Mouse (Mus musculus) gastrocnemius, adult 8-10 months (tissue): ENCODE data around the gene Prn. TPM values are rescaled to one million over a fixed set of nuclear protein-coding genes. Genes with fewer than 3 reads are reported as not detected.

Source experiments
- DNase-seq, 2 experiments: peaks; one replicate each; pipeline ENCODE4 v3.0.0; 2022; ENCODE audit warnings: low spot score in 2 of 2
- total RNA-seq, 4 experiments: library from RNA; stranded (reverse); gene quantifications; 2 replicates each; pipeline ENCODE4 v1.2.4; 2022

Gene Prn
- total RNA-seq, 4 experiments from 2014 or later = not detected

DNA sequence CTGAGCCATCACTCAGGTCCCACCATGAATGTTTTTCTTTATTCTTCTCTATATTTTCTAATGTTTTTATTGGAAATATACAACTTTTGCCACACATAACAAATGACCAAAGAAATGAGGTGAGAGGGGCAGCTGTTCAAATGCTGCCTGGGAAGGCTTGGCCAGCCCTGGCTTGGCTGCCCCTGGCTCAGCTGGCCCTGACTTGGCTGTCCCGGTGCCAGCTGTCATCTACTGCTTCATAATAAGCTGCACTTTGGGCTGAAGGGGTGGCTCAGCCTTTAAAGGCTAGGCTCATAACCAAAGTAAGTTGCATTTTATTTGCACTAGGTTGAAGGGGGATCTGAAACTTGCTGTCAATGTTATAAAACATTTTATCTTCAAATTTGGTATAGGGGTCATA lies 2.9 kb upstream of the Prn start:
- DNase-seq = peak in 1 of 2 experiments; percentile 45

DNA sequence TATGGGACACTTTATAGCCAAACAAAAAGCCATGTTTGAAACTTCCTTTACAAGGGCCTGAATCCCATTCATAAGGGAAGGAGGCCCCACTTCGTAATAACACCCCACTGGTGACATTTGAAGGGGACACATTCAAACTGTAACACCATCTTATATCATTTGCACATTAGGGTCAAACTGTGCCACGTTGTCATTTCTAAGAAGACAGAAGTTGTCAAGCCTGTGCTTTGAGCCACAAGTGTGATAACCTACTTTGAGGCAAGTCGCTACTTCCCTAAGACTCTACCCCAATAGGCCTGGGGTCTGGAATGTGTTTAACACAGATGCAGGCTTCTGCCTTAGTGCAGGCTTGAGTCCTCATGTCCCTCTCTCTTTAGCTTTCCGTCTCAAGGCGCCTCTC lies 2.4 kb upstream of the Prn start:
- no peak for DNase-seq

DNA sequence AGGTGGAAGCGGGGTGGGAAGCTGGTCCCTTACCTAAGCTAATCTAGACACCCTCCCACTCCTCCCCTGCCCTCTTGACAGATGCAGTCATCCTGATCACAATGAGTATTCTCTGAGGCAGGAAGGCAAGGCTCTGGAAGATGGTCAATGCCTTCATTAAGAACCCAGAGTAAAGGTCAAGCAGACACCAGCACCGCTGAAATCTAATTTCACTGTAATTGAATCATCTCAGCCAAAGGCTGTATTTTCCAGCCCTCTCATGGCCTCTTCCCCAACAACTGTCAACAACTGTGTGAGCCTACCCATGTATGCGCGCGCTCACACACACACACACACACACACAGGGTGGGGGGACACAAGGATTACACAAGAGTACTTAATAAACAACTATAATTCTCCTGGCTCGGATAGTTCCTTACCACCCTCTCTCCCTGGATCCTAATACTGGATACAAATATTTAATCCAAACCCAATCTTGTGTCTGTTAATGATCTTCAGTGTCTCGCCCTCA lies 1.4 kb upstream of the Prn start:
- peak in 1 of 2 experiments; percentile 8 for DNase-seq

DNA sequence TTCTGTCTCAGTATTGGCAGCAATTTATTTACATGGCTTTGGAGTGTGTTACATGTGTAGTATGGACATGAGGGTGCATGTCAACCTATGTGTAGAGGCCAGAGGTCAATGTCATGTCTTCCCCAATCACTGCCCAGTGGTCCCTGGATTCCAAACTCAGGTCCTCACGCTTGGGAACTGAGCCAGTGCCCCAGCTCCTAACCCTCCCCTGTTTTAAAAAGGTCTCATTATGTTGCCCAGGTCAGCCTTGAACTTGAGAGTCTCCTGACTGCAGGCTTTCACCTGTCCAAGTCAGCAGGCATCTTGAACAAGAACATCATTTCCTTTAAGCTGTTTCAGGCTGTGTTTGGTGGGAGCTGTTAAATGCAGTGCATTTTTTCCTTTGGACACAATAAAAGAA lies 851 bp upstream of the Prn start:
- DNase-seq = no peak

DNA sequence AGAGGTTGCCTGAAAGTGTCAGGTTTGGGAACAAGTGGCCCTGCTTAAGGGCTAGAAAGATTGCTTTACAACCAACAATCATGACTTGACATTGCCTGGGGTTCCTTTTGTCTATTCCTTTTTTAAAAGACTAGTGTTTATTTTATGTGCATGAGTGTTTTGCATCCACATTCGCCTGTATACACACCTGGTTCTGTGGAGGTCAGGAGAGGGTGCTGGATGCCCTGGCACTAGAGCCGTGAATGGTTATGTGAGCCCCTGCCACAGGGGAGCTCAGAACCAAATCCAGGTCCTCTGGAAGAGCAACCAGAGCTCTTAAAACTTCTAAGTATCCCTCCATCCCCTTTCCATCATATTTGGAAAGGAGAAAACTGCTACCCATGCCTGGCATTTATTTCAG lies 1.1 kb downstream of the Prn start:
- DNase-seq = no peak

DNA sequence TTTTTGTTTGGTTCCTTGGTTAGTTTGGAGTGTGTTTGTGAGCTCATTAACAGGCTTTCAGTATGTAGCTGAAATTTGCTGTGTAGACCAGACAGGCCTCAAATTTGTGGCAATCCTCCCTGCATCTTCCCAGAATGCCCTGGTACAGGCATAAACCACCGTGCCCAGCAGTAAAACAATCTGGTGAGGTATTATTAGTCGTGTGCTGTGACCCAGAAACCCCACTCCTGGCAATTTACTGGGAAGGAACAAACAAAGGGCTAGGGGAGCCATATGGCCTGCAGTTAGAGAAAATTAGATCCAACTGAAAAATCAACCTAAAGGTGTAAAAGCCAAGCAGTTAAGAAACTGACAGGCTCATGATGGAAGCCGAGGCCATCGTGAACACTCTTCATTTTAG lies 1.6 kb downstream of the Prn start:
- no peak for DNase-seq

DNA sequence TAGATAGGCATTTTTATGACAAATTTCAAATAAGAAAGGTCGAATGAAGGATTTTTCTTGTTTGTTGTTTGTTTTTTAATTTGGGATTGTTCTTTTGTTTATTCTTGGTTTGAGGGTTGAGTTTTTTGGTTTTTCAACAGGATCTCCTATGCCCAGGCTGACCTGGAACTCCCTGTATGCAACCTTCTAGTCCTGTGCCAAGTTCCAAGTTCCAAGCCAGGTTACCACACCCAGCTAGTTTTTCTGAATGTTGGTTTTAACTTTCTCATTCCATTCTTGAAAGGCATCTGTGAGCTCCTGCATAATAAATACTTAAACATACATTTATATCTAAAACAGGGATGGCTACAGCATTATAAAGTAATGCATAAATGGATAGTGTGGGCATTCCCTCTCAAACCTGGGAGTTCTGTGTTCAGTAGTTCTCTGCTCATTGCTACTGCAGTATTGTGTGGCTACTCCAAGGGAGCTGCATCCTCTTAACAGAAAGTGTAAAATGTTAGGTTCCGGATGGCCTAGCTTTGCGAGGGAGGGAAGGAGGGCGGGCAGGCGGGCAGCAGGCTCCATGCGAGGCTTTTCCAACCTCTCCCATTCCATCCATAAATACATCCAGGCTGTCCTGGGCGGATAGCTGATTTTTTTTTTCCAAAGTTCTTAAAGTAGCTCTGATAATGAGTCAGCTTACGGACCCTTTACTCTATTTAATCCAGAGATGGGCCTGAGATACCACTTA lies 2.9 kb downstream of the Prn start:
- no peak for DNase-seq

DNA sequence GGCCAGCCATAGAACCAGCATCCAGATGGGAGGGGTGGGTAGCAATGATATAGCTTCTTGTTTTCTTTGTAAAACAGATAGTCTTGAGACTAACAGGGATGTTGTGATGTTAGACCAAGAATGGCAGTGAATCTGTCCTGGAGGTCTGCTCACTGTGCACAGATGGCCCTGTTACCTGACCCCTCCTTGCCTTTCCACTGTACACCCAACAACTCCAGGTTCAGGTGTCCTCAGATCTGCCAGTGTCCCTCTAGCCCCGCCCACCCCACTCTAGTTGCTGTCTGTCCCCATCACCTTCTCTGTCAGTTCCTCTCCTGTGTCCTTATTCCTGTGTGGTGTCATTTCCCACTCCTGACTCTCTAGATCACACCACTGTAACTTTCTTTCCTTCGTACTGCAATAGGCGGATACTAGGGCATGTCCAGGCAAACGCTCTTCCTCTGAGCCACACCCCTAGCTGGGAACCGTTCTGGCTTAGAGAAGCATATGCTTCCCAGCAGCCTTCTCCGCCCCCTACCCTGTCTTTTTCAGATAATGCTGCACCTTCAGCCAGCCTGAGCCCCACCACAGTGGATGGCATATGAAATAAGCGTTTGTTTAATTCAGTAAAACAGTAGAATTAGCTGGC lies 22.6 kb downstream of the Prn start:
- no peak for DNase-seq

DNA sequence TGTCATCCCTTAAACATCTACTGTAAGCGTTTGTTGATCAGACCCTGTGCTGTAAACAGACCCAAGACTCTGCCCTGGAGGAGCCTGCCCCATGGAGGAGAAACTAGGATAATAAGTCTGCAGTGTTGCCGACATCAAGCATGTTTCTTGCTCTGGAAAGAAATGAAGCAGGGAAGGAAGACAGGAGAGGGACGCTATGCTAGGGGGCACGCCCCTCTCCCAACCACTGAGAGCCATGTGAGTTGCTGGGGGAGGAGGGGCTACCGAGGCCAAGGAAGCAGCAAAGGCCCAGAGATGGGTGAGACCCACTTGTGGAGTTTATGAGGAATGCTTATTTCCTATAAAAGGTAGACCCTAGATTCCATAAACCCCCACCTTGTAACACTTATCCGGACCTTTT lies 23.3 kb downstream of the Prn start:
- no peak for DNase-seq

DNA sequence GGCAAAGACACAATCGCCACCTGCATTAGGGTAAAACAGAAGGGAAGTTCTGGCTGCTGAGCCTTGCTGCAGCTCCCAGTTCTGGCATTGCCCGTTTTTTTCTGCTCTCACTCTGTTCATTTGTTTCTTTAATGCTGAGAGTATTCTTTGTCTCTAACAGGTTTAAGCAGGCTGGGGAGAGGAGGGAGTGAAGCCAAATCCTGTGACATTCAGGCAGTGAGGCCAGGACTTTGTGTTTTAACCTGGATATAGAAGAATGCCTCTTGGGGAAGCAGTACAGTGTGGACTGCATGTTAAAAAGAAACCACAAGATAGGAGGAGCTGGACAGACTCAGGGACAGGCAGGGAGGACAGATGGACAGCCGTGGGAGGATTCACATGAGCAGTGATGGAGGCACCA lies 23.8 kb downstream of the Prn start:
- no peak for DNase-seq

DNA sequence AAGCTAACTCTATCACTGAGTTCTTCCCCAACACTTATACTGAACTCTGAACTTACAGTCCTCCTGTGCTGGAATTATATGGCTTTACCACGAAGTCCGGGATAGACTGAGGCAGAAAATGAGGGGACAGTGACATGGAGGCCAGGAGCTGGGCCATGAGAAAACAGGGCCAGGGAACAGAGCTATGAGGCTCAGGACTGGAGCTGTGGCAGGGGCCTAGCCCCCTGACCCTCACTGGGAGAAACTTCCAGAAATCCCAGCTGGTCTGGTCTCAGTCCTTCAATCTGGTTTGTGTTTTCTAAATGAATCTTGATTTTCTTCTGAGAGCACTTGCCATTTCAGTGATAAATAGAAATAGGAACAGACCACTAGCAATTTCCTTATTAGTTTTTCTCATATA lies 24.5 kb downstream of the Prn start:
- no peak for DNase-seq

DNA sequence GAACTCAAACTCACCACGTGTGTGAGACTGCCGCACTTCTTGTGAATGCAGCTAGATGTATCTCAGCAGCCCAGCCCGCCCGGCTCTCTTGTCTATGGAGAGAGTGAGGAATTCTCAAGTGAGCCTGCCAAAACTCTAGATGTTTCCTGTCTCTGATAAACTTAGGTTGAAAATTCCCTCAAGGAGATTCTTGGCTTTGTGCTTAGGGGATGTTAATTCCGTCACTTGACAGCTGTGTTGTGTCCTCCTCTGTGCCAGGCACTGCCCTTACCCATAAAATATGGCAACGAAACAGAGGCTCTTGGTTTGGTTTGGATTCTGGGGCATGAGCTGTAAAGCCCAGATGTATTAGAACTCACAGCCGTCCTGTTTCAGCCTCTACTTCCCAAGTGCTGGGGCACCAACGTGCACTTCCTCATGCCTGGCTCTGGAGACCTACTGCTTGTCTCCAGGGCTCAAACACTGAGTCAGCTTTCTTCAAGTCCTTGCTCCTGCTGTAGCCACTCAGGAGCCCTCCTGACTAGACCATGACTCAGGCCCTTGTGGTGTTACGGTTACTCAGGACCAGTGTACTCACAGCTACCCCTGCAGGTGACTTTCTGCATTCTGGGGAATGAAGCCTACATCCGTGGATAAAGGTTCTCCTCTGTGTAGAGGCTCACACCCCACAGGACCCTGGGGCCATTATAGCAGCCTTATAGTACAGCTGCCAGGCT lies 25.8 kb downstream of the Prn start:
- no peak for DNase-seq

DNA sequence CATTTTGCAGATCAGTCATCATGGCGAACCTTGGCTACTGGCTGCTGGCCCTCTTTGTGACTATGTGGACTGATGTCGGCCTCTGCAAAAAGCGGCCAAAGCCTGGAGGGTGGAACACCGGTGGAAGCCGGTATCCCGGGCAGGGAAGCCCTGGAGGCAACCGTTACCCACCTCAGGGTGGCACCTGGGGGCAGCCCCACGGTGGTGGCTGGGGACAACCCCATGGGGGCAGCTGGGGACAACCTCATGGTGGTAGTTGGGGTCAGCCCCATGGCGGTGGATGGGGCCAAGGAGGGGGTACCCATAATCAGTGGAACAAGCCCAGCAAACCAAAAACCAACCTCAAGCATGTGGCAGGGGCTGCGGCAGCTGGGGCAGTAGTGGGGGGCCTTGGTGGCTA lies 26.7 kb downstream of the Prn start:
- no peak for DNase-seq

DNA sequence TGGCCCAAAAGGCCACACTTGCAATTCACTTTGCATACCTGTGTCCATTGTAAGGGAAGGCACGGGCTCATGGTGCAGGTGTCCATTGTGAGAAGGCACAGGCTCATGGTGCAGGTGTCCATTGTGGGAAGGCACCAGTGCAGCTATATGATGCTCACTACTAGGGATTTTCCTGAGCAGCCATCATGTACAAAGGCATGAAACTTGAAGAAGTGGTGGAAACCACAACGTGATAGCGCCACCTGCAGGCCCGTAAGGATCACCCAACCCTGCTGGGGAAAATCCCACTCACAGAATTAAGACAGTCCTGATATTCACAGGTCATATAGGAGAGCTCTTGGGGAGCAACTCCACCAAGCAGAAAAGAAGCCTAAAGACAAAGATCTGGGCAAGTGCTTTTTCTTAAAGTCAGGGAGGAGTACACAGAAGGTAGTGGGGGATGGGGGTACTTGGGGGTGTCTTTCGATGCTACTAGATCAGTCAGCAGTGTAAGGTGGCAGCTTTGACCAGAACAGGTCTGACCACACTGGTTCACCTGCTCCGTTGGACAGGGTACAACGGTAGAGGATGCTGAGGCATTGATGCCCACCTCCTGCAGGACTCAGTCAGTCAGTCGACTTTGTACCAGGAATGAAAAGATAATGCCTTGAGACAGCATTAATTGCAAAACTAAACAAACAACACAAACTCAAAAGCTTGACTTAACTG lies 29.8 kb downstream of the Prn start:
- peak in 1 of 2 experiments; percentile 35 for DNase-seq

DNA sequence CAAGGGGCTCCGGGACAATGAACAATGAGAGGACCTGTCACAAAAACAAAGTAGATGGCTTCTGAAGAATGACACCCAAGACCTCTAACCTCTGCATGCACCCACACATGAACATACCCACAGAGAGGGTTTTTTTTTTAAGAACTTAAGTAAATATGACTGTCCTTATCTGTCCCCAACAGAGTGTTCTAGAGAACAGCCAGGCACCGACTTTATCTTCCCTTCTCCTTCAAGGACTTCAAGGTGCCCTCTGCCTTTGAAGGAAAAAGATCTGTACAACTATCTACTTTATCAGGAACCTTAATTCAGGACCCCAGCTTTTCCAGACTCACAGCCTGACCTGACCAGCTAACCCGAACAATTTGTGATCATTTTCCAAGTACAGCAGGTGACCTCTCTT lies 30.7 kb downstream of the Prn start:
- no peak for DNase-seq

DNA sequence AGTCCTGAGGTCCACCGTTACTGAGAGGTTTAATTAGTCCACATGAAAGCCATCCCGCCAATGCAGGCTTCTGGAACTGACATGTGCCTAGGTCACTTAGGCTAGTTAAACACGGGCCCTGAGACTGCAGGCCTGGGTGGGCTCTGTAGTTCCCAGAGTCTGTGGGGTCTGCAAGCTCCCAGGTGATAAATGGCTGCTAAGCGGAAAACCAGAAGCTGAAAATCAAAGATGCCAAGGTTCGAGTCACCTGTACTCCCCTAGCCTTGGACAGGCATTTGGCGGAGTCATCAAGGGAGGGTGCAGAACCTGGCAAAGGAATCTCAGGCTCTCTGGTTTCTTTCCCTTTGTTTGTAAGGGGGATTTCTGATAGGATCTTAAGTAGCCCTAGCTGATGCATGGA lies 31.7 kb downstream of the Prn start:
- DNase-seq = no peak

DNA sequence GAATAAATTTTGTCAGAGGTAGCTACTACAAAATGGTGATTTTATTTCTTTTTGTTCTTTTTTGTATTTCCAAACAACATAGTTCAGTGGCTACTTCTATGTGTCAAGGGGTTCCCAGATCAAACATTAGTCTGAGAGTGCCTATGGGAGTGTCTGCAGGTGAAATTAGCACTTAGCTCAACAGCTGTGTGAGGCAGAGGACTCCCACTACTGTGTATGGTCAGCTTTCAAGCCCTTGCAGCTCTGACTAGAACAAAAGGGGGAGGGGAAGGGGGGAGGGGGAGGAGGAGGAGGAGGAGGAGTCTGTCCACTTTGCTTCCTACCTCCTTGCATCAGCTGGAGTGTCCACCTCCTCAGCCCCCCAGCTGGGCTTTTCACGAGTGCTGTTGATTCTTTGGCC lies 34.6 kb downstream of the Prn start:
- DNase-seq = no peak

DNA sequence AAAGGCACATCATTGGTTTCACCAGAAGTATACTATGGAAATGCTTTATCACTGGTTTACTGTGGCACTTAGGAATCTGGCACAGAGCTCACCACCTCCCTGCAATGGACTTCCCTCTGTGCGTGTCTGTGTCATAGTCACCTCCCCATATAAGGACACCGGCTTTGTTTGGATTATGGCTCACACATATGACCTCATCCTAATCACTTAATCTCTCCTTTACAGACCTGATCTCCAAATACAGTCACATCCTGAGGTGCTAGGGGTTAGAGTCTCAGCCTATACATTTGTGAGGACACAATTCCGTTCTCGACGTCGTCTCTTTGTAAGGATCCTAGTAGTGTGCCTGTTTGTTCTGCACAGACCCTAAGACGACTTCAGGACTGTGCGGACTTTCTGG lies 35.5 kb downstream of the Prn start:
- no peak for DNase-seq

DNA sequence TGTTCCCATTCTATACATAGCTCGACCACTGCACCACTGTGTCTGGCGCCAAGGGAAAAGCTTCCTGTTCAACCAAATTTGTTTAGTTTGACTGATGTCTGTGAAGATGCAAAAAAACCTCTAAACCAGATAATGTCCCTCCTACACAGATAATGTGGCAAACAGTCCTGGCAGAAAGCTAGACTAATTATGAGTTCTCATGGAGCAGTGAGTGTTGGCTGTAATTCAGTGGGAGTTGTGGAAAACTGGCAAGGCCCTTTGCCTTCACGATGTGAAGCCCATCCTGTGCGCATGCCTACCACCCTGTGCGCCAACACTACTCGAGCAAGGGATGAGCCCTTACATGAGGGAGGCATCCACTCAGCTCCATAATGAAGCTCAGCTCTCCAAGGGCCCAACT lies 36.0 kb downstream of the Prn start:
- DNase-seq = no peak

DNA sequence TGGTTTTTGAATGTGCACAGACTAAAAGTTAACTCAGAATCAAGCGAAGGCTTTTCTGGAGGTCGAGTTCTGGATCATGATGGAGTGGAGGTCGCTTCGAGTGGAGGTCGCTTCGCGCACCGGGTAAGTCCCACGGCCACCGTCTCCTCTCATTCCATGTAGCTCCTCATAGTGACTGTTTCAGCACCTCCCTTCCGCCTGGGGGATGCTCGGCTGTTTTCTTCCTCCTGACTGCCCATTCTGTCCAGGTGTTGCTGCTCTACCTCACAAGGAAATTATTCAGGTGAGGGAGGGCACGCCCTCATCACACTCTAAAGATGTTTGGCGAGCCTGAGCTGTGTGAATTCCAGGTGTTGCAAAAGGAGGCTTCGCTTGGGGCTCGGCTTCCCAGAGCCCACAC lies 36.6 kb downstream of the Prn start:
- no peak for DNase-seq

DNA sequence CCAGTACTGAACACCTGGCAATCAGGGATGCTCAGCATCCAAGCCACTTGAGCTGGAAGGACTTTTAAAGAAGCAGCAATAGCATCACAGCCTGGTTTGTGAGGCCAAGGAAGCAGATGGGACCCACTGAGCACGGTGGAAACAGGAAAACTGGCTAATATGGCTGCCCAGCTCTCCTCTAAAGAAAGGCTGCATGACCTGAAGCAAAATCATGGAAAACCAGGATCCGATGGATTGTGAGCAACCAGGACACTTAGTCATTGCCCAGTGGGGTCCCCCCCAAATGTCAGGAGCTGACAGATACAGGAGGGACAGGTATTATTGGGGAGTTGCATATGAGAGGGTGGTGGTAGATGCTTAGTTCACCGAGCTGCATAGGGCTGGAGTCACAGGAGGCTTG lies 38.4 kb downstream of the Prn start:
- DNase-seq = no peak
